Mouse (Mus musculus) kidney, postnatal 36 days (tissue): ENCODE measurements around the gene Psmc2.

Experiments
- DNase-seq, 2 experiments: peaks; one replicate each; pipeline ENCODE4 v3.0.0; 2021 to 2022; ENCODE audit warnings: mixed read lengths in 2 of 2

The Psmc2 gene

GRCm38 (mm10) chr5:21785053-21785452 lies at the start of gene Psmc2, which contains the start of gene Dnajc2:
Gene Psmc2, plus strand, starts transcription at chr5:21785283.
Gene Dnajc2, minus strand, starts transcription at chr5:21785251.
- peak; percentile 93 to 94 for DNase-seq

GRCm38 (mm10) chr5:21735584-21735983 lies 49.5 kb upstream of the Psmc2 start:
- DNase-seq: peak; percentile 78 to 95

- no peak for DNase-seq
Measured at GRCm38 (mm10) chr5:21736046-21736445, 49.0 kb upstream of the Psmc2 start.

GRCm38 (mm10) chr5:21736956-21737585 lies 48.0 kb upstream of the Psmc2 start, which contains the start of gene Pmpcb:
Gene Pmpcb, plus strand, starts transcription at chr5:21737141.
- peak; percentile 90 to 92 for DNase-seq

GRCm38 (mm10) chr5:21737620-21738019 lies 47.5 kb upstream of the Psmc2 start:
- DNase-seq: no peak

GRCm38 (mm10) chr5:21739120-21739519 lies 46.0 kb upstream of the Psmc2 start:
- peak; percentile 79 to 88 for DNase-seq

- no peak for DNase-seq
Measured at GRCm38 (mm10) chr5:21739881-21740280, 45.2 kb upstream of the Psmc2 start.

GRCm38 (mm10) chr5:21743606-21744005 lies 41.5 kb upstream of the Psmc2 start:
- no peak for DNase-seq

GRCm38 (mm10) chr5:21744651-21745050 lies 40.4 kb upstream of the Psmc2 start:
- no peak for DNase-seq

- DNase-seq: no peak
Measured at GRCm38 (mm10) chr5:21745966-21746365, 39.1 kb upstream of the Psmc2 start.

GRCm38 (mm10) chr5:21768506-21768905 lies 16.6 kb upstream of the Psmc2 start:
- no peak for DNase-seq

- DNase-seq: no peak
Measured at GRCm38 (mm10) chr5:21769841-21770240, 15.2 kb upstream of the Psmc2 start.

GRCm38 (mm10) chr5:21776491-21776890 lies 8.6 kb upstream of the Psmc2 start:
- DNase-seq: no peak

GRCm38 (mm10) chr5:21784161-21785052 lies 676 bp upstream of the Psmc2 start:
- DNase-seq: peak; percentile 30 to 66

GRCm38 (mm10) chr5:21785776-21786175 lies 693 bp downstream of the Psmc2 start:
- no peak for DNase-seq

- peak; percentile 92 to 94 for DNase-seq
Measured at GRCm38 (mm10) chr5:21786258-21787185, 1.4 kb downstream of the Psmc2 start.

- no peak for DNase-seq
Measured at GRCm38 (mm10) chr5:21787186-21788105, 2.4 kb downstream of the Psmc2 start.

- no peak for DNase-seq
Measured at GRCm38 (mm10) chr5:21789061-21789460, 4.0 kb downstream of the Psmc2 start.

- DNase-seq: no peak
Measured at GRCm38 (mm10) chr5:21792166-21792565, 7.1 kb downstream of the Psmc2 start.

GRCm38 (mm10) chr5:21802907-21803306 lies 17.8 kb downstream of the Psmc2 start:
- no peak for DNase-seq

- no peak for DNase-seq
Measured at GRCm38 (mm10) chr5:21803691-21804188, 18.7 kb downstream of the Psmc2 start.
